Mouse (Mus musculus) B cell, adult 2 months (primary cell): ENCODE results near the gene Tas2r143.

Source experiments
- DNase-seq, 2 experiments: peaks; one replicate each; pipeline ENCODE4 v3.0.0; 2022

Tas2r143 gene

DNA sequence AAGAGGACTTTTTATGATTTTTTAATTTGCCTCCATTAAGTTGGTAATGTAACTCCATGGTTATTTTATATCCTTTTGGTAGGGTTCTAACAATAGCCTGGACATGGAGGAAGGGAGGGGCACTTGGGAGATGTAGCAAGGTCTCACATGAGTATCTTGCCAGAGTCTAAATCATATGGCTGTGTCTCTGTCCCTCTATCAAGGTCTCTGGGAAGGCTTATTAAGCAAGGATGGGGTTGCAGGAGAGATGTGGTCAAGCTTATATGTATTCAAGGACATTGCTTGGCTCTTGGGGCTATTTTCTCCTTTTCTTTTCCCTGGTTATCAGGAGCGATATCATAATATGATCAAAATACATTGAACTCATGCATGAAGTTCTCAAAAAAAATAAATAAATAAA, 1.0 kb upstream of the Tas2r143 start:
- DNase-seq = no peak

DNA sequence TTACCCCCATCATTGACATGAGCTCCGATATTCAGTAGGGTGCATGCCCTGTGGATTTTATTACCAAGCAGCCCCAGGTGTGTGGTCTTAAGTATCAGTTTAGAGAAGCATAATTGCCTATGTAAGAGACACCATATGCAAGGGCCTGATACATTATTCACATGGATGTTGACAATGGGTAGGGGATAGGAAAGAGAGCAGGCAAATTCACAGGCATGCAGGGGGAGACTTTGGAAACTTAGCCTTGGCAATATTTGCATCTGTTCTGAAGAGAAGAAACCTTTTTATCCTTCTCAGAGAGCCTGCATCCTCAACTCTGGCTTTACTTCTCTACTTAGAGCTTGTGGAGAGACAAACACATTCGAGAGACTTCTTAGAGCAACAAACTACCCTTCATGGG, 5.1 kb downstream of the Tas2r143 start, which contains the start of gene Tas2r135:
TSS of gene Tas2r135 (plus strand) at position 301 of the 400 bp plus-strand sequence.
- DNase-seq = no peak

DNA sequence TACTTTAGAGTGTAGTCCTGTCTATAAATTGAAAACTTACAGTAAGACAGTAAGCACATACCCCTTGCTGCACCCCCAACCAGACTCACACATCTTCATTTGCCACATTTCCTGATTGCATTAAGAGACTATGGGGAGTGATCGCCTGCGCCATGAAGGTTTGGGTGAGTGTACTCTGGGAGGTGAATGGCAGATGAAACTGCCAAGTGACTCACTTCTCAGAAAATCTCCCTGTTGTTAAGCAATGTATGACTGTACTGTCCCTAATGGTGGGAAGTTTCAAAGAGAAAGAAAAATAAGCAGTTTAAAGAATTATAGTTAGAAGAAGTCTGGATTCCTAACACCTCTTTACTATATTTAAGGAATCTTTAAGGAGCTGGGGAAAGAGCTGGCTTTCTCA, 19.4 kb downstream of the Tas2r143 start:
- no peak for DNase-seq

GRCm38 (mm10) chr6:42421439-42421838, 21.4 kb downstream of the Tas2r143 start:
- DNase-seq = peak; percentile 75 to 79

GRCm38 (mm10) chr6:42424472-42424871, 24.4 kb downstream of the Tas2r143 start:
- DNase-seq = peak in 1 of 2 experiments; percentile 17

DNA sequence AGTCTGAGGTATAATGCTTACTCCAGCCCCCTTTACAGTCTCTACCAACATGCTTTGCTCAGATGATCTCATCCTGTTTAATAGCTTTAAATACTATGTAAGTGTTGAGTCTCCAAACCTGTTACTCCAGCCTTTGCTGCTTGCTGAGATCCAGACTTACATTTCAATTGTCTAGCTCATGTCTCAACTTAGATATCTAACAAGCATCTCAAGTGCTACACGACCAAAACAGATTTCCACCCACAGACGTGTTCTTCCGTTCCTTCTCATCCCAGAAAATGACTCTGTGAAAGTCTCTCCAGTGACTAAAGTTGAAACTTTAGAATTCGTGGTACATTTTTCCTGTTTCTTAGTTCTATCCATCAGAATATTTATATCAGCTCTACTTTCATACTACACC, 26.3 kb downstream of the Tas2r143 start:
- DNase-seq = no peak

DNA sequence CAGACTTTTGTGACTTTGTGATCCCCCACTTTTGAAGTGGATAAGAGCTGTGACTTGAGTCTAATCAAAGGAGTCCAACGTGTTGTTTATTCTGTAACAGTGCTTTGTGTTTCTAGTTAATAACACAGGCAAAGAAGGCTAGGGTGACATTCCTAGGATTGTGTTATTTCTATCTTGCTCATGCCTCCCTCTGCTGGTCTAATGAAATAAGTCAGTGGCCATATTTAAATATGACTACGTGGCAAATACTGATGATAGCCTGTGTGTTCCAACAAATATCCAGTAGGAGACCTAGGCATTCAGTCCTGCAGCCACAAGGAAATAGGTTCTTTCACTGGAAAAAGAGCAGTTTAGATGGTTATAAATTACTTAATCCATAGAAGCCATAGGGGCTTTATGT, 33.5 kb downstream of the Tas2r143 start:
- DNase-seq = no peak

GRCm38 (mm10) chr6:42434446-42434845, 34.4 kb downstream of the Tas2r143 start, which contains the start of gene Tas2r126:
Gene Tas2r126 (plus strand): TSS chr6:42434535.
- no peak for DNase-seq

- DNase-seq = no peak
These were observed 35.5 kb downstream of the Tas2r143 start for GRCm38 (mm10) chr6:42435490-42435889.

- no peak for DNase-seq
These were observed 41.4 kb downstream of the Tas2r143 start for GRCm38 (mm10) chr6:42441395-42441794.

GRCm38 (mm10) chr6:42444491-42444890, 44.5 kb downstream of the Tas2r143 start:
- DNase-seq = no peak

GRCm38 (mm10) chr6:42447381-42447780, 47.3 kb downstream of the Tas2r143 start:
- no peak for DNase-seq
